In the genomic region with DNA sequence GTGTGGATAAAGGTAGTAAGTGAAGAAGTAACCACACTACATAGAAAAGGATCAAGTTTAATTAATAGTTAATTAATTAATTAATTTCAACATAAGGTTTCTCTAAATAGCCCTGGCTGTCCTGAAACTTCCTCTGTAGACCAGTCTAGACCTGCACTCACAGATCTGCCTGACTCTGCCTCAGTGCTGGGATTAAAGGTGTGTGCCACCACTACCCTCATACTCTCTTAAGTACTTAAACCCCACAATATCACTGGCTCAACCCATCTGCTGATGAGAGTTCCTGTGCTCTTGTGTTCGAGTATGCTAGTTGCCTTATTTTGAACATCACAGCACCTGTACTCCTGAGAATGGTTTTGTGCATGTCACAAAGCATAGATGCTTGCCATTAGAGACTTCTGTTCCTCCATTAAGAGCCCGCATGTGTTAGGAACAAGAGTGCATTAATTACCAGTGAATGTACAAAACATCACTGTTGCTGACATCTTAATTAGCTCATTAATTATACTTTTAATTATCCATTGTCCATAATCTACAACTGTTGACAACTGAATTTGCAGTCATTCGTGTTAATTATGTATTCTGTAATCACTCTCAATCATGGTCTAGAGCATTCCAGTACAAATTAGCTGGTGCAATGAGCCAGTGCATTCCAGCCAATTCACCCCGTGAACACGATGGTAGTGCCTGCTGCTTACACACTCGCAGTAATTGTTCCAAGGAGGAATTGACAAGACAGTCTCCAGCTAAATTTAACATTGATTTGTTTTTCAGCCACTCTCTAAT, we compare ENCODE assay signal across 15 mouse cellular contexts.
DNase-seq lines count a peak whose midpoint lies in the region; ATAC-seq lines count a peak whose summit lies in the region.
"Had no signal": no experiment of that assay in that cellular context is flagged by ENCODE, and none has a peak within 500 bp of the region (broad histone marks: within the 10 kb centered on the region; RNA-seq: fewer than 3 reads in every experiment).

No protein-coding gene starts in this region.

- peaks cover 35% of the 10 kb centered on the region for H3K27me3 ChIP-seq in forebrain, embryonic 16.5 days (replicated peaks; ENCODE audit: control insufficient read depth, insufficient read depth, low read length)
- H3K27me3 ChIP-seq in midbrain, embryonic 16.5 days (ENCODE audit: control insufficient read depth, insufficient read depth, low read depth, low read length) = no peaks in the 10 kb centered on the region
- H3K27me3 ChIP-seq: liver, embryonic 12.5 days had no signal

- peak; percentile 1 for DNase-seq in kidney, adult 9 months
- no peak for DNase-seq in kidney, postnatal 4 days
- peak; percentile 33 for DNase-seq in brain, adult 2 months (ENCODE audit: low read depth, low spot score)
- DNase-seq in embryo, embryonic 11 days = no peak
- DNase-seq in spleen, postnatal 4 days (ENCODE audit: low spot score in 2 of 2) = no peak
- DNase-seq in heart, adult 18-20 months = no peak
- DNase-seq: adrenal gland, postnatal 14 days; heart, adult 2 months; lung, postnatal 10 days had no signal

- H3K4me3 ChIP-seq in forebrain, embryonic 16.5 days (replicated peaks; ENCODE audit: low read length) = no peak overlapping the region
- no peak overlapping the region for H3K4me3 ChIP-seq in midbrain, embryonic 16.5 days (ENCODE audit: low read depth, low read length)
- H3K4me3 ChIP-seq: heart, adult 2 months; layer of hippocampus, adult 2 months; liver, embryonic 12.5 days had no signal

- WGBS in forebrain, embryonic 16.5 days = 10% methylated on average over 6 of the region's 6 CpGs
- WGBS in midbrain, embryonic 16.5 days = 60% methylated on average over 6 of the region's 6 CpGs

- no peaks in the 10 kb centered on the region for H3K9me3 ChIP-seq in forebrain, embryonic 16.5 days (ENCODE audit: control insufficient read depth, low read length)
- no peaks in the 10 kb centered on the region for H3K9me3 ChIP-seq in midbrain, embryonic 16.5 days (replicated peaks; ENCODE audit: control insufficient read depth, low read length, poor library complexity, severe bottlenecking)
- H3K9me3 ChIP-seq: G1E; liver, embryonic 12.5 days had no signal

- no peak overlapping the region for H3K4me2 ChIP-seq in forebrain, embryonic 16.5 days (ENCODE audit: low read length)
- H3K4me2 ChIP-seq in midbrain, embryonic 16.5 days (ENCODE audit: low read length) = no peak overlapping the region
- H3K4me2 ChIP-seq: liver, embryonic 12.5 days had no signal

- no peak overlapping the region for H3K27ac ChIP-seq in forebrain, embryonic 16.5 days (ENCODE audit: low read length)
- H3K27ac ChIP-seq in midbrain, embryonic 16.5 days (ENCODE audit: low read length) = no peak overlapping the region
- H3K27ac ChIP-seq: heart, adult 2 months; layer of hippocampus, adult 2 months; liver, embryonic 12.5 days had no signal

- H3K9ac ChIP-seq in forebrain, embryonic 16.5 days (replicated peaks; ENCODE audit: low read depth, low read length) = no peak overlapping the region
- no peak overlapping the region for H3K9ac ChIP-seq in midbrain, embryonic 16.5 days (ENCODE audit: low read depth, low read length)
- H3K9ac ChIP-seq: liver, embryonic 12.5 days had no signal

- no peaks in the 10 kb centered on the region for H3K4me1 ChIP-seq in forebrain, embryonic 16.5 days (replicated peaks; ENCODE audit: control insufficient read depth, insufficient read depth, low read length)
- H3K4me1 ChIP-seq in midbrain, embryonic 16.5 days (ENCODE audit: control insufficient read depth, insufficient read depth, low read length) = no peaks in the 10 kb centered on the region
- H3K4me1 ChIP-seq: liver, embryonic 12.5 days had no signal

- no peaks in the 10 kb centered on the region for H3K36me3 ChIP-seq in forebrain, embryonic 16.5 days (ENCODE audit: control insufficient read depth, insufficient read depth)
- no peaks in the 10 kb centered on the region for H3K36me3 ChIP-seq in midbrain, embryonic 16.5 days (ENCODE audit: control insufficient read depth, insufficient read depth, low read length)
- H3K36me3 ChIP-seq: G1E; liver, embryonic 12.5 days had no signal

- peak; percentile 97 for ATAC-seq in forebrain, embryonic 16.5 days
- ATAC-seq in midbrain, embryonic 16.5 days = peak; percentile 54; the same call in 1 of the 2 replicates
- ATAC-seq: intestine, postnatal 0 days; liver, embryonic 12.5 days had no signal

Comparison
In these comparisons a context has a peak if more than half of its experiments do, and no peak if none do; other contexts are left out.
1. DNase-seq: peak in kidney, adult 9 months (single experiment) and brain, adult 2 months (single experiment); none in kidney, postnatal 4 days (0 of 2), embryo, embryonic 11 days (single experiment), spleen, postnatal 4 days (0 of 2) and heart, adult 18-20 months (0 of 2).